Mouse (Mus musculus) liver, embryonic 13.5 days (tissue): ENCODE measurements around the gene Tusc2. TPM values are rescaled to one million over a fixed set of nuclear protein-coding genes. Genes with fewer than 3 reads are reported as not detected.
"Not testable (repeated sequence)": the region's sequence is repeated elsewhere in the genome, so short reads cannot be mapped to it uniquely, and the experiment has no call there.

Experiments used
- ATAC-seq: fragments of 200-750 bp; cut with Nextera tagmentation; 2 replicates; pipeline ENCODE4 v1.8.0; 2017; ENCODE audit warnings: low read depth, mild to moderate bottlenecking, moderate number of reproducible peaks, moderate library complexity
- DNase-seq: peaks from one replicate; pipeline ENCODE4 v3.0.0; 2022
- H3K27ac ChIP-seq: fragments of 300-500 bp; sonication (generic); 2 replicates; pipeline ENCODE4 v1.5.1; 2015; ENCODE audit warnings: moderate library complexity, mild to moderate bottlenecking, inconsistent platforms
- H3K27me3 ChIP-seq: fragments of 300-500 bp; sonication (generic); 2 replicates; pipeline ENCODE4 v1.6.1; 2015; ENCODE audit warnings: mild to moderate bottlenecking, inconsistent platforms
- H3K36me3 ChIP-seq: fragments of 300-500 bp; sonication (generic); 2 replicates; pipeline ENCODE4 v1.6.1; 2015; ENCODE audit warnings: mild to moderate bottlenecking, inconsistent platforms
- H3K4me1 ChIP-seq: fragments of 300-500 bp; sonication (generic); replicated peaks from 2 replicates; pipeline ENCODE4 v1.6.1; 2015; ENCODE audit warnings: inconsistent platforms
- H3K4me2 ChIP-seq: fragments of 300-500 bp; sonication (generic); 2 replicates; pipeline ENCODE4 v1.6.1; 2015; ENCODE audit warnings: inconsistent platforms, mild to moderate bottlenecking, moderate library complexity
- H3K4me3 ChIP-seq: fragments of 300-500 bp; sonication (generic); replicated peaks from 2 replicates; pipeline ENCODE4 v1.5.1; 2015; ENCODE audit warnings: mild to moderate bottlenecking, inconsistent platforms
- H3K9ac ChIP-seq: fragments of 300-500 bp; sonication (generic); 2 replicates; pipeline ENCODE4 v1.6.1; 2015; ENCODE audit warnings: mild to moderate bottlenecking, inconsistent platforms
- H3K9me3 ChIP-seq: fragments of 300-500 bp; sonication (generic); replicated peaks from 2 replicates; pipeline ENCODE4 v1.6.1; 2016; ENCODE audit warnings: inconsistent platforms
- WGBS: fragments of 180-500 bp; shearing (Covaris S2); methylation state at CpG from one replicate; pipeline ENCODE4 v1.1.7; 2015; ENCODE audit not compliant: insufficient replicate concordance; 5-methylcytosine and 5-hydroxymethylcytosine counted together
- polyA plus RNA-seq: library from polyadenylated mRNA; unstranded; fragments of >200 nt; fragmentation: Nextera tagmentation; extraction: Ambion mirVana; gene quantifications from 2 replicates; pipeline ENCODE4 v1.2.1, GENCODE M21; 2015

The Tusc2 gene
- polyA plus RNA-seq, 1 experiment from 2014 or later, result 40.1 TPM

DNA sequence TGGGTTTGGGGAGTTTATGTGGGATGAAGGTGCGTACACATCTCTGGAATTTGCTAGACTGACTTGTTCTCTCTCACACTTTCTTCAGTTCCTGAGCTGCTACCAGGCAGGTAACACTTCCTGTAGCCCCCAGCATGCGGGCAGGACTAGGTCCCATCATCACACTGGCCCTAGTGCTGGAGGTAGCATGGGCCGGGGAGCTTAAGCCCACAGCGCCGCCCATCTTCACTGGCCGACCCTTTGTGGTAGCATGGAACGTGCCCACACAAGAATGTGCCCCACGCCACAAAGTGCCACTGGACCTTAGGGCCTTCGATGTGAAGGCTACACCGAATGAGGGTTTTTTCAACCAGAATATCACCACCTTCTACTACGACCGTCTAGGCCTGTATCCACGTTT, 7.0 kb downstream of the Tusc2 start:
- ATAC-seq, result no peak
- Histone ChIP-seq H3K4me3 (peak overlapping the region; percentile 86), H3K4me1 (peaks cover 82% of the 10 kb centered on the region), H3K9ac (peak overlapping the region; percentile 92), H3K27ac (peak overlapping the region; percentile 94), H3K27me3 (no peaks in the 10 kb centered on the region), H3K4me2 (peak overlapping the region; percentile 92), H3K9me3 (no peaks in the 10 kb centered on the region), H3K36me3 (peaks cover 46% of the 10 kb centered on the region)
- no peak for DNase-seq
- 65% methylated on average over 13 of the region's 13 CpGs for WGBS

DNA sequence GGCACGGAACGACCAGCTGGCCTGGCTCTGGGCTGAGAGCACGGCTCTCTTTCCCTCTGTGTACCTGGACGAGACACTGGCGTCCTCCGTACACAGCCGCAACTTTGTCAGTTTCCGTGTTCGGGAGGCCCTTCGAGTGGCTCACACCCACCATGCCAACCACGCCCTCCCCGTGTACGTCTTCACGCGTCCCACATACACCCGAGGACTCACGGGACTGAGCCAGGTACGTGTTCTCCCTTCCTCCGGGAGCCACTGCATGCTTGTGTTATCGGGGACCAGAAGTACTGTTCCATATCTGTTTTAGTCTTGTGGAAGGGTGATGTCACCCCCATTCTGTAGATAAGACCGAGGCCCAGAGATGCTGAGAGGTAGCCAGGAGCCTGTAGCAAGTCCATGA, 7.8 kb downstream of the Tusc2 start:
- peak; percentile 68 for ATAC-seq
- Histone ChIP-seq H3K36me3 (peaks cover 40% of the 10 kb centered on the region), H3K27me3 (no peaks in the 10 kb centered on the region), H3K27ac (peak overlapping the region; percentile 94), H3K9ac (peak overlapping the region; percentile 92), H3K4me2 (peak overlapping the region; percentile 92), H3K4me1 (peaks cover 82% of the 10 kb centered on the region), H3K4me3 (peak overlapping the region; percentile 86), H3K9me3 (no peaks in the 10 kb centered on the region)
- WGBS, result 31% methylated on average over 21 of the region's 21 CpGs
- DNase-seq, result peak; percentile 70

DNA sequence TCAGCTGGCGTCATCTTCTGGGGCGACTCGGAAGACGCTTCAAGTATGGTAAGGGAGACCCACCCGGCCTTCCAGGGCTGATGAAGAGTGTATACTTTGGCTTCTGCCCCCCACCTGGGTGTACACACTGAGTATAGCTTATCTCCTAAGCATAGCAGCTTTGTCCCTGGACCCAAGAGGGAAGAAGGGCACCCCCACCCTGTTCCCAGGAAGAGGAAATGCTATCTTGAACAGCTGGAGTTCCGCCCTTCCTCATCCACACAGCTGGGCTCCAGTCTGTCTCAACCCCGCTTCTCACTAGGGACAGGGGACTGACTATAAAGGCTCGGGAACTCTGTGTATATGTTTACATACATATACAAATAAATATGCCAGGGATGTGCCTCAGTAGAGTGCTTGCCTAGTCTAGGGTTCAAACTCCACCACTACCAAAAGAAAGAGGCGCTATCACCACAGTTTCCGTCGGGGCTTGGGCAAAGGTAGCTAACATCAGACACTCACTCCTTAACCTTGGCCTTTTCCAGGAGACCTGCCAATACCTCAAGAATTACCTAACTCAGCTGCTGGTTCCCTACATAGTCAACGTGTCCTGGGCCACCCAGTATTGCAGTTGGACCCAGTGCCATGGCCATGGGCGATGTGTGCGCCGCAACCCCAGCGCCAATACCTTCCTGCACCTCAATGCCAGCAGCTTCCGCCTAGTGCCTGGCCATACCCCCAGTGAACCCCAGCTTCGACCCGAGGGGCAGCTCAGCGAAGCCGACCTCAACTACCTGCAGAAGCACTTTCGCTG, 8.7 kb downstream of the Tusc2 start:
- H3K27ac ChIP-seq, result peak overlapping the region; percentile 94
- 78% methylated on average over 22 of the region's 22 CpGs for WGBS
- peak overlapping the region; percentile 86 for H3K4me3 ChIP-seq
- peak overlapping the region; percentile 92 for H3K4me2 ChIP-seq
- ATAC-seq (peak; percentile 43), DNase-seq (peak; percentile 51)
- H3K9ac ChIP-seq, result peak overlapping the region; percentile 92
- peaks cover 82% of the 10 kb centered on the region for H3K4me1 ChIP-seq
- H3K36me3 ChIP-seq, result peaks cover 40% of the 10 kb centered on the region
- H3K27me3 ChIP-seq, result no peaks in the 10 kb centered on the region
- no peaks in the 10 kb centered on the region for H3K9me3 ChIP-seq

DNA sequence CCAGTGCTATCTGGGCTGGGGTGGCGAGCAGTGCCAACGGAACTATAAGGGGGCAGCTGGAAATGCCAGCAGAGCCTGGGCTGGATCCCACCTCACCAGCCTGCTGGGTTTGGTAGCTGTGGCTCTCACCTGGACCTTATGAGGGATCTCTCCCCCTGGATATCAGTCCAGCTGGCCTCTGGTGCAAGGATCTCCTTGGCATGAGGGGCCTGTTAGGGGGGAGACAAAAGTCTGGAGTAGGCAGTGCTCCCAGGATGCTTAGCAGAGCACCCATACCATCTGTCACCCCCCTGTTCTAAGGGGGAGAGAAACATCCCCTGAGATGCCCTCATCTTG, 9.2 kb downstream of the Tusc2 start:
- WGBS, result 92% methylated on average over 2 of the region's 2 CpGs
- Histone ChIP-seq H3K27me3 (no peaks in the 10 kb centered on the region), H3K4me3 (peak overlapping the region; percentile 86; the same call in 1 of the 2 replicates), H3K36me3 (peaks cover 40% of the 10 kb centered on the region), H3K27ac (peak overlapping the region; percentile 94), H3K9ac (peak overlapping the region; percentile 92), H3K4me1 (peaks cover 82% of the 10 kb centered on the region), H3K9me3 (no peaks in the 10 kb centered on the region), H3K4me2 (peak overlapping the region; percentile 92)
- ATAC-seq, result no peak
- no peak for DNase-seq

DNA sequence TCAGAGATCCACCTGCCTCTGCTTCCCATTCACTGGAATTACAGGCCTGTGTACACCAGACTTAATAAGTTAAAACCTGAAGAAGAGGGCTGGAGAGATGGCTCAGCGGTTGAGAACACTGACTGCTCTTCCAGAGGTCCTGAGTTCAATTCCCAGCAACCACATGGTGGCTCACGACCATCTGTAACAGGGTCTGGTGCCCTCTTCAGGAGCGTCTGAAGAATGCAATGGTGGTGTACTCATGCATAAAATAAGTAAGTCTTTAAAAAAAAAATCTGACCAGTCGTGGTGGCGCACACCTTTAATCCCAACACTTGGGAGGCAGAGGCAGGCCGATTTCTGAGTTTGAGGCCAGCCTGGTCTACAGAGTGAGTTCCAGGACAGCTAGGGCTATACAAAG, 10.7 kb downstream of the Tusc2 start:
- 73% methylated on average over 6 of the region's 6 CpGs for WGBS
- not testable (repeated sequence) for H3K4me3 ChIP-seq, H3K9me3 ChIP-seq, ATAC-seq, DNase-seq, H3K4me2 ChIP-seq, H3K27me3 ChIP-seq, H3K9ac ChIP-seq
- peaks cover 81% of the 10 kb centered on the region for H3K4me1 ChIP-seq
- peaks cover 40% of the 10 kb centered on the region for H3K36me3 ChIP-seq
- peak overlapping the region; percentile 94 for H3K27ac ChIP-seq

DNA sequence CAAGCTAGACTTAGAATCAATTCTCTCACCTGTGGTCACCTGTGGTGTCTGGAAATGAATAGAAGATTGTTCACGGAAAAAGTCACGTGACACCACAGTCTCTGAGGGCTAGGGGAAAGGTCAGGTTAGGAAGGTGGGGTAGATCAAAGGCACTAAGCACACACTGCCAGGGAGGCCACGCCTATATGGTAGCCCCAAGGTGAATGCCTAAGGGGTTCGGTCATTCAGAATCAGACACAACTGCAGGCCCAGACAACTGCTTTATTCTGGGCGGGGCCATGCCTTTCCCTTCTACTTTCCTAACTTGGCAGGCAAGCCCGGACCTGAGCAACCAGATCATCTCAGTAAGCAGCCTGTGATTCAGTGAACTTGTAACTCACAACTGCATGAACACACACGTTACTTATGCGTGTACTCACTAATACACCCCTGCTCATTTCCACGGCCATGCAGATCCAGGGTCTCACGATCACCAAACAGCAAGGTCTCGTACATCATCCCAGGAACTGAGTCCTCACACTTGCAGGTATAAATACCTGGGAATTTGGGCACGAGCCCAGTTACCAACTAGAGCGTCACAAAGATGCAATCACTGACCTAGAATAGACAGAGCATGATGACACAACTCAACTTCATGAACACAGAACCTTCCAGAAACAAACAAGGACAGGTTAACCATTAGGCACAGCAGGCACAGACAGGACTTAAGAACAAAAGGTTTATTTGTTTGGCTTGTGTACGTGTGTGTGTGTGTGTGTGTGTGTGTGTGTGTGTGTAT, 12.7 kb downstream of the Tusc2 start:
- Histone ChIP-seq H3K9ac (no peak overlapping the region), H3K9me3 (no peaks in the 10 kb centered on the region), H3K36me3 (peaks cover 32% of the 10 kb centered on the region), H3K27ac (peak overlapping the region; percentile 82), H3K4me2 (peak overlapping the region; percentile 78; the same call in 1 of the 2 replicates), H3K4me3 (no peak overlapping the region), H3K27me3 (no peaks in the 10 kb centered on the region), H3K4me1 (peaks cover 81% of the 10 kb centered on the region)
- DNase-seq, result no peak
- 74% methylated on average over 14 of the region's 14 CpGs for WGBS
- ATAC-seq, result no peak

GRCm38 (mm10) chr9:107576357-107577107, 13.5 kb downstream of the Tusc2 start, which contains the start of gene Hyal1:
Gene Hyal1 (plus strand): TSS chr9:107576927.
- DNase-seq, result peak; percentile 78

GRCm38 (mm10) chr9:107577871-107578270, 14.8 kb downstream of the Tusc2 start:
- Histone ChIP-seq H3K4me3 (no peak overlapping the region), H3K4me2 (peak overlapping the region; percentile 78; the same call in 1 of the 2 replicates), H3K9me3 (no peaks in the 10 kb centered on the region), H3K27me3 (no peaks in the 10 kb centered on the region), H3K4me1 (peaks cover 79% of the 10 kb centered on the region), H3K27ac (0 out of 2 replicates have a peak overlapping the region, but pooled peaks have one; percentile 5), H3K36me3 (peaks cover 16% of the 10 kb centered on the region), H3K9ac (peak overlapping the region; percentile 3; the same call in 1 of the 2 replicates)
- 86% methylated on average over 10 of the region's 10 CpGs for WGBS
- ATAC-seq, result no peak
- no peak for DNase-seq

More at GRCm38 (mm10) chr9:107576357-107577107, 13.5 kb downstream of the Tusc2 start, which contains the start of gene Hyal1:
- H3K4me2 ChIP-seq, result peak within 1 kb of the TSS; percentile 78
- ATAC-seq, result peak; percentile 77
- 27% methylated on average over 16 of the region's 16 CpGs for WGBS
- peaks cover 79% of the 10 kb centered on the region for H3K4me1 ChIP-seq
- H3K27me3 ChIP-seq, result no peaks in the 10 kb centered on the region
- H3K9ac ChIP-seq, result peak within 1 kb of the TSS; percentile 73
- peaks cover 27% of the 10 kb centered on the region for H3K36me3 ChIP-seq
- H3K27ac ChIP-seq, result peak within 1 kb of the TSS; percentile 82
- H3K9me3 ChIP-seq, result no peaks in the 10 kb centered on the region
- H3K4me3 ChIP-seq, result peak within 1 kb of the TSS; percentile 55

DNA sequence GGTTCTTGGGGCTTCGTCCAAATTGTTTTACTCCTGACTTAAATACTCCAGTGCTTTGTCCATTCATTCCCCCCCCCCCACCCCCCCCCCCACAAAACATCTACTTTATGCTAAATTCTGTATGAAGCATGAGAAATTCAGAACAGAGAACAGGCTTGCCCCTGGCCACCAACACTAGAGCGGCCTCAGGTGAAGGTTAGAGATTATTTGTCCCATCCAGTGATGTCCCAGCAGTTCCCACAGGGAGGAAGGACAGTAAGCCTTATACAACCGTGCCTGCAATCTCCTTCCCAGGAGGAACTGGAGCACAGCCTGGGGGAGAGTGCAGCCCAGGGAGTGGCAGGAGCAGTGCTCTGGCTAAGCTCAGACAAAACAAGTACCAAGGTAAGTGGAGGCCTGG, 15.5 kb downstream of the Tusc2 start, which contains the start of gene Naa80:
TSS of gene Naa80 (plus strand) at position 301 of the 400 bp plus-strand sequence.
- Histone ChIP-seq H3K27me3 (no peaks in the 10 kb centered on the region), H3K4me2 (peak within 1 kb of the TSS; percentile 93; the same call in 1 of the 2 replicates), H3K4me1 (peaks cover 78% of the 10 kb centered on the region), H3K9ac (peak within 1 kb of the TSS; percentile 89), H3K9me3 (no peaks in the 10 kb centered on the region), H3K27ac (peak within 1 kb of the TSS; percentile 98), H3K4me3 (no peak within 1 kb of the TSS), H3K36me3 (peaks cover 17% of the 10 kb centered on the region)
- 80% methylated on average over 3 of the region's 3 CpGs for WGBS
- DNase-seq (no peak), ATAC-seq (no peak)

- no peak for DNase-seq
- Histone ChIP-seq H3K27ac (peak overlapping the region; percentile 98), H3K4me2 (peak overlapping the region; percentile 93; the same call in 1 of the 2 replicates)
Observed at GRCm38 (mm10) chr9:107579023-107579900, 16.2 kb downstream of the Tusc2 start.

More at GRCm38 (mm10) chr9:107579023-107579900, 16.2 kb downstream of the Tusc2 start:
- no peaks in the 10 kb centered on the region for H3K27me3 ChIP-seq
- H3K4me1 ChIP-seq, result peaks cover 82% of the 10 kb centered on the region
- WGBS, result 88% methylated on average over 14 of the region's 14 CpGs
- peak overlapping the region; percentile 89; the same call in 1 of the 2 replicates for H3K9ac ChIP-seq
- H3K36me3 ChIP-seq, result peaks cover 21% of the 10 kb centered on the region
- no peaks in the 10 kb centered on the region for H3K9me3 ChIP-seq
- H3K4me3 ChIP-seq, result no peak overlapping the region
- no peak for ATAC-seq
